ENCODE assay signal across 22 mouse cellular contexts in the genomic region with DNA sequence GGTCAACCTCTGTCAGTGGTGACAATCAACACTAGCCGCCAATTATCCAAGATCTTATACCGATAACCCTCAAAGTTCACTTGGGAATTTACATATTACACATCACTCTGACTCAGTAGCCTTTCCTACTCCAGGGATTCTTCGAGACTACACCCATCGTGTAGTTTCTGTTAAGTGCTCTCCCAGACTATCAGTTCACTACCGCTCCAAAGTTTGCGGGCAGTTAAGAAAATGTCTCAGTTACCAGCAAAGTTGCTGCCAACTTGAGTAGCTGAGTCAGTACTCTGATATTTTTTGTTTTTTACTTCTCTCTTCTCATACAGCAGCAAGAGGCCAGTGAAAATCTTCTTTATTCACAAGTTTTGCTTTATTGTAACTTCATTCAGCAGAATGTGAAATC.
"Had no signal": no experiment of that assay in that cellular context is flagged by ENCODE, and none has a peak within 500 bp of the region (broad histone marks: within the 10 kb centered on the region; RNA-seq: fewer than 3 reads in every experiment).

No protein-coding gene starts in this region.

- H3K27ac ChIP-seq: heart, embryonic 10.5 days; hindbrain, embryonic 10.5 days; hindbrain, embryonic 12.5 days; hindbrain, embryonic 14.5 days; kidney, postnatal 0 days; limb, embryonic 13.5 days; limb, embryonic 15.5 days; liver, embryonic 12.5 days; liver, embryonic 14.5 days had no signal

- H3K4me3 ChIP-seq: heart, embryonic 10.5 days; heart, embryonic 12.5 days; hindbrain, embryonic 10.5 days; hindbrain, embryonic 12.5 days; limb, embryonic 13.5 days; limb, embryonic 15.5 days; liver, embryonic 12.5 days had no signal

- H3K4me1 ChIP-seq: heart, embryonic 10.5 days; hindbrain, embryonic 10.5 days; hindbrain, embryonic 12.5 days had no signal

- DNase-seq: gastrocnemius, postnatal 10 days; gastrocnemius, postnatal 25 days; heart, adult 18-20 months; heart, postnatal 10 days; heart, postnatal 4 days; kidney, adult 18-20 months; kidney, adult 8-10 months; kidney, postnatal 14 days; kidney, postnatal 36 days; layer of hippocampus, adult 9-11 months; layer of hippocampus, postnatal 36 days; left cerebral cortex, postnatal 4 days had no signal
